Mouse (Mus musculus): ENCODE measurements around the gene Pip4k2b.

Pip4k2b gene

GRCm38 (mm10) chr11:97695712-97696401 is 48.6 kb downstream of the Pip4k2b start:
- in situ Hi-C loops (cut with MboI, MseI): no loop called here

GRCm38 (mm10) chr11:97694921-97695711 is 49.4 kb downstream of the Pip4k2b start:
- in situ Hi-C loops (cut with MboI, MseI): loop anchor here (5.0 kb wide), 1 partner anchor 43 kb away; no protein-coding TSS in a partner anchor

GRCm38 (mm10) chr11:97694435-97694834 is 50.1 kb downstream of the Pip4k2b start:
- in situ Hi-C loops (cut with MboI, MseI): loop anchor here (5.0 kb wide), 1 partner anchor 42 kb away; no protein-coding TSS in a partner anchor

GRCm38 (mm10) chr11:97689861-97690260 is 54.6 kb downstream of the Pip4k2b start:
- in situ Hi-C loops (cut with MboI, MseI): loop anchor here (5.0 kb wide), 1 partner anchor 38 kb away; no protein-coding TSS in a partner anchor

- in situ Hi-C loops (cut with MboI, MseI): no loop called here
Measured at GRCm38 (mm10) chr11:97687061-97687460, 57.4 kb downstream of the Pip4k2b start.

- in situ Hi-C loops (cut with MboI, MseI): no loop called here
Measured at GRCm38 (mm10) chr11:97686322-97686908, 58.1 kb downstream of the Pip4k2b start.

- in situ Hi-C loops (cut with MboI, MseI): no loop called here
Measured at GRCm38 (mm10) chr11:97685613-97686321, 58.7 kb downstream of the Pip4k2b start, which contains the start of gene Cisd3. TSS of gene Cisd3 (plus strand) at chr11:97685826.

GRCm38 (mm10) chr11:97684766-97685165 is 59.7 kb downstream of the Pip4k2b start:
- in situ Hi-C loops (cut with MboI, MseI): no loop called here

- in situ Hi-C loops (cut with MboI, MseI): no loop called here
Measured at GRCm38 (mm10) chr11:97684063-97684680, 60.3 kb downstream of the Pip4k2b start.

GRCm38 (mm10) chr11:97682504-97683055 is 61.9 kb downstream of the Pip4k2b start:
- in situ Hi-C loops (cut with MboI, MseI): no loop called here

GRCm38 (mm10) chr11:97680430-97680829 is 64.1 kb downstream of the Pip4k2b start:
- in situ Hi-C loops (cut with MboI, MseI): no loop called here

- in situ Hi-C loops (cut with MboI, MseI): no loop called here
Measured at GRCm38 (mm10) chr11:97678301-97678700, 66.2 kb downstream of the Pip4k2b start.

- in situ Hi-C loops (cut with MboI, MseI): no loop called here
Measured at GRCm38 (mm10) chr11:97677842-97678241, 66.7 kb downstream of the Pip4k2b start.

GRCm38 (mm10) chr11:97677381-97677780 is 67.1 kb downstream of the Pip4k2b start:
- in situ Hi-C loops (cut with MboI, MseI): no loop called here

- in situ Hi-C loops (cut with MboI, MseI): no loop called here
Measured at GRCm38 (mm10) chr11:97676050-97676754, 68.3 kb downstream of the Pip4k2b start.

GRCm38 (mm10) chr11:97673148-97673547 is 71.4 kb downstream of the Pip4k2b start:
- in situ Hi-C loops (cut with MboI, MseI): no loop called here

GRCm38 (mm10) chr11:97671177-97671527 is 73.4 kb downstream of the Pip4k2b start:
- in situ Hi-C loops (cut with MboI, MseI): no loop called here

GRCm38 (mm10) chr11:97670234-97671176 is 74.0 kb downstream of the Pip4k2b start:
- in situ Hi-C loops (cut with MboI, MseI): no loop called here

- in situ Hi-C loops (cut with MboI, MseI): no loop called here
Measured at GRCm38 (mm10) chr11:97669829-97670228, 74.7 kb downstream of the Pip4k2b start.
